In genomic region chr1:170535221-170535620, GRCm38 (mm10) we compare ENCODE assay signal across 10 mouse cellular contexts. TPM values are rescaled to one million over a fixed set of nuclear protein-coding genes. Genes with fewer than 3 reads are reported as not detected.
DNase-seq lines count a peak whose midpoint lies in the region; ATAC-seq lines count a peak whose summit lies in the region.
"Had no signal": no experiment of that assay in that cellular context is flagged by ENCODE, and none has a peak within 500 bp of the region (broad histone marks: within the 10 kb centered on the region; RNA-seq: fewer than 3 reads in every experiment).

No protein-coding gene starts in this region.

- H3K9me3 ChIP-seq in intestine, embryonic 16.5 days (ENCODE audit: control insufficient read depth, low read length) = no peaks in the 10 kb centered on the region
- H3K9me3 ChIP-seq in intestine, embryonic 15.5 days = no peaks in the 10 kb centered on the region
- no peaks in the 10 kb centered on the region for H3K9me3 ChIP-seq in neural tube, embryonic 15.5 days (replicated peaks)
- H3K9me3 ChIP-seq: hindbrain, embryonic 10.5 days had no signal

- H3K36me3 ChIP-seq in intestine, embryonic 16.5 days (ENCODE audit: control insufficient read depth, insufficient read depth, low read length) = no peaks in the 10 kb centered on the region
- H3K36me3 ChIP-seq in intestine, embryonic 15.5 days = no peaks in the 10 kb centered on the region
- no peaks in the 10 kb centered on the region for H3K36me3 ChIP-seq in neural tube, embryonic 15.5 days
- H3K36me3 ChIP-seq: hindbrain, embryonic 10.5 days had no signal

- no peak overlapping the region for H3K4me2 ChIP-seq in intestine, embryonic 16.5 days (ENCODE audit: low read depth, low read length)
- no peak overlapping the region for H3K4me2 ChIP-seq in intestine, embryonic 15.5 days (replicated peaks)
- no peak overlapping the region for H3K4me2 ChIP-seq in neural tube, embryonic 15.5 days
- H3K4me2 ChIP-seq: midbrain, embryonic 11.5 days had no signal

- no peak overlapping the region for H3K9ac ChIP-seq in intestine, embryonic 16.5 days (ENCODE audit: low read depth, low read length)
- H3K9ac ChIP-seq in intestine, embryonic 15.5 days = no peak overlapping the region
- H3K9ac ChIP-seq in neural tube, embryonic 15.5 days (replicated peaks) = no peak overlapping the region

- DNase-seq in MEL-GATA-1-ER (ENCODE audit: extremely low read depth, low read depth) = peak; percentile 23
- peak; percentile 56 for DNase-seq in adrenal gland, postnatal 10 days
- DNase-seq in lung, postnatal 14 days = peak; percentile 35
- DNase-seq in thymus, postnatal 0 days (ENCODE audit: low spot score) = no peak
- DNase-seq: cerebellum, adult 9-11 months had no signal

- ATAC-seq in intestine, embryonic 16.5 days = peak; percentile 26; the same call in 1 of the 2 replicates
- no peak for ATAC-seq in intestine, embryonic 15.5 days
- ATAC-seq in neural tube, embryonic 15.5 days (ENCODE audit: low FRiP score) = no peak

- no peak overlapping the region for H3K27ac ChIP-seq in intestine, embryonic 16.5 days (ENCODE audit: low read length)
- no peak overlapping the region for H3K27ac ChIP-seq in intestine, embryonic 15.5 days
- H3K27ac ChIP-seq in neural tube, embryonic 15.5 days (replicated peaks) = no peak overlapping the region
- H3K27ac ChIP-seq: hindbrain, embryonic 10.5 days had no signal

- 80% methylated on average over 2 of the region's 2 CpGs for WGBS in intestine, embryonic 16.5 days
- 72% methylated on average over 2 of the region's 2 CpGs for WGBS in intestine, embryonic 15.5 days
- 88% methylated on average over 2 of the region's 2 CpGs for WGBS in neural tube, embryonic 15.5 days

- H3K4me1 ChIP-seq in intestine, embryonic 16.5 days (ENCODE audit: control insufficient read depth, insufficient read depth, low read length) = no peaks in the 10 kb centered on the region
- no peaks in the 10 kb centered on the region for H3K4me1 ChIP-seq in intestine, embryonic 15.5 days (replicated peaks)
- H3K4me1 ChIP-seq in neural tube, embryonic 15.5 days = no peaks in the 10 kb centered on the region
- H3K4me1 ChIP-seq: hindbrain, embryonic 10.5 days had no signal

- no peaks in the 10 kb centered on the region for H3K27me3 ChIP-seq in intestine, embryonic 16.5 days (replicated peaks; ENCODE audit: control insufficient read depth, insufficient read depth, low read length)
- no peaks in the 10 kb centered on the region for H3K27me3 ChIP-seq in intestine, embryonic 15.5 days (replicated peaks)
- H3K27me3 ChIP-seq in neural tube, embryonic 15.5 days (replicated peaks) = no peaks in the 10 kb centered on the region

- H3K4me3 ChIP-seq in intestine, embryonic 16.5 days (ENCODE audit: low read length) = no peak overlapping the region
- H3K4me3 ChIP-seq in intestine, embryonic 15.5 days (replicated peaks) = no peak overlapping the region
- no peak overlapping the region for H3K4me3 ChIP-seq in neural tube, embryonic 15.5 days (replicated peaks)
- H3K4me3 ChIP-seq: hindbrain, embryonic 10.5 days had no signal

RNA-seq across cellular contexts. Expression of gene Nos1ap, which starts 54.4 kb away (rescaled TPM):
- 6.2 and 8.1 TPM in 2 replicates for polyA plus RNA-seq in intestine, embryonic 16.5 days (2015; fragmentation: Nextera tagmentation; extraction: Ambion mirVana)
- 11.1 and 11.7 TPM in 2 replicates for polyA plus RNA-seq in intestine, embryonic 15.5 days (2015; fragmentation: Nextera tagmentation; extraction: Ambion mirVana)
- total RNA-seq in adrenal gland, postnatal 10 days (2021) = 10 to 100 TPM; 14.5 to 20.1 TPM
- 0.86 and 1.8 TPM in 2 replicates for polyA plus RNA-seq in thymus, postnatal 0 days (2015; fragmentation: Nextera tagmentation; extraction: Ambion mirVana)
- 18.9 and 19.0 TPM in 2 replicates for polyA plus RNA-seq in neural tube, embryonic 15.5 days (2015; fragmentation: Nextera tagmentation; extraction: Ambion mirVana)
